Mouse (Mus musculus) stomach, postnatal 0 days (tissue): ENCODE results near the gene Cdk4.

Source experiments
- CTCF ChIP-seq: IDR thresholded peaks from 2 replicates; pipeline ENCODE4 v1.5.1; 2016; ENCODE audit warnings: antibody characterized with exemption, low read depth, mild to moderate bottlenecking, moderate library complexity
- EP300 ChIP-seq: optimal IDR thresholded peaks from 2 replicates; pipeline ENCODE3; 2016; ENCODE audit warnings: antibody characterized with exemption

DNA sequence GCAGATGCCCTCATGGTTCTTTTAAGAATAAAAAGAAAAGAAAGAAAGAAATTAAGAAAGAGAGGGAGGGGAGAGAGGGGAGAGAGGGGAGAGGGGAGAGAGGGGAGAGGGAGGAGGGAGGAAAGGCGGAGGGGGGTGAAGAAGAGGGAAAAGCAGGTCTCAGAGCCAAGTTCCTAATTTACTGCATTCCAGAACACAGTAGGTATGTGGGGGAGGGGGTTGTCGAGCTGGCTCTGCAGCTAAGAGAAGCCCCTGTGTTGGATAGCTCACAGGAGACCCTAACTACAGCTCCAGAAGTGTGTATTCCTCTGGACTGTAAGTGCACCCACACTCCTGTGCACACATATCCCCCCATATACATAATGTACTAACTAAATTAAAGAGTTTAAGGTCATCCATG, 46.3 kb upstream of the Cdk4 start:
- TF ChIP-seq CTCF = no peak
- no peak for TF ChIP-seq EP300
